Mouse (Mus musculus) intestine, embryonic 15.5 days (tissue): ENCODE measurements at regions not wholly inside any gene's neighbourhood (a gene's known extent, or its start where the extent isn't known, plus 50 kb on each side); places are given as distances from the start of the nearest gene placed in this dataset.

ENCODE experiments used
- ATAC-seq: fragments of 200-750 bp; cut with Nextera tagmentation; 2 replicates; pipeline ENCODE4 v1.8.0; 2017; ENCODE audit warnings: moderate TSS enrichment, moderate library complexity
- H3K27ac ChIP-seq: fragments of 300-500 bp; sonication (generic); 2 replicates; pipeline ENCODE4 v1.5.1; 2015; ENCODE audit warnings: mild to moderate bottlenecking, inconsistent platforms
- H3K27me3 ChIP-seq: fragments of 300-500 bp; sonication (generic); replicated peaks from 2 replicates; pipeline ENCODE4 v1.6.1; 2015; ENCODE audit warnings: inconsistent platforms
- H3K36me3 ChIP-seq: fragments of 300-500 bp; sonication (generic); 2 replicates; pipeline ENCODE4 v1.6.1; 2015; ENCODE audit warnings: inconsistent platforms
- H3K4me1 ChIP-seq: fragments of 300-500 bp; sonication (generic); replicated peaks from 2 replicates; pipeline ENCODE4 v1.6.1; 2015; ENCODE audit warnings: inconsistent platforms
- H3K4me2 ChIP-seq: fragments of 300-500 bp; sonication (generic); replicated peaks from 2 replicates; pipeline ENCODE4 v1.6.1; 2015; ENCODE audit warnings: mild to moderate bottlenecking, inconsistent platforms
- H3K4me3 ChIP-seq: fragments of 300-500 bp; sonication (generic); replicated peaks from 2 replicates; pipeline ENCODE4 v1.5.1; 2015; ENCODE audit warnings: inconsistent platforms
- H3K9ac ChIP-seq: fragments of 300-500 bp; sonication (generic); 2 replicates; pipeline ENCODE4 v1.6.1; 2015; ENCODE audit warnings: inconsistent platforms
- H3K9me3 ChIP-seq: fragments of 300-500 bp; sonication (generic); 2 replicates; pipeline ENCODE4 v1.6.1; 2016; ENCODE audit warnings: inconsistent platforms
- WGBS: fragments of 180-500 bp; shearing (Covaris S2); methylation state at CpG from one replicate; pipeline ENCODE4 v1.1.7; 2015; 5-methylcytosine and 5-hydroxymethylcytosine counted together

DNA sequence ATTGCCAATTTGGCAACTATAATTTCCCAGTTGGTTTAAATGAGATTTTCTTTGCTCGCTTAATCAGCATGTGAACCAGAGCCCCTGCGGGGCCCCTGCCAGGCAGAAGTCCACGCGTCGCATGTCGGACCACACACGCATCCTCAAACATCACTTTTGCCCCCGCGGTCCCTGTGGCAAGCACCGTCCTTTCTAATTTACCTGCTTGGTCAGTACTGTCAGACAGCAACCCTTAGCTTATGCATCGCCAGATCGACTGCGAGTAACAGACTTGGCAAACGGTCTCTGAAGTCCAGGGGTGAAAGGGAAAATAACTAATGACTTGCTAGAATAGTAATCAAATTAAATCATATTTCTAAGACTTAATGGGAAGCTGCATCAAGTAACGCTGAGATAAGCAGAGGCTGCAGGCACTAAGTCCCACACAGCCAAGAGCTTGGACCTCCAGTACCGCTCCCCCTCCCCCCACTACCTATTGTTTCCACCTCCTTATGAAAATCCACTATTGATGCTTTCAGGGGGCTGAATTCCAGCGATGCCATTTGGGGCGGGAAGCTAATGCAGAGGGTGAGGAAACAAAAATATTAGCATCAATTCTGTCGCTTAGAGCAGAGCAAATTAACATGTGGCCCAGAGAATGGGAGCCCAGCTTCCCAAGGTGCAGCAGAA is 142.0 kb upstream of the Cntnap4 start:
- Histone ChIP-seq H3K36me3 (no peaks in the 10 kb centered on the region), H3K9ac (no peak overlapping the region)
- 64% methylated on average over 19 of the region's 19 CpGs for WGBS

GRCm38 (mm10) chr8:112411968-112412367 is 157.9 kb upstream of the Cntnap4 start:
- 88% methylated on average over 5 of the region's 5 CpGs for WGBS
- H3K4me1 ChIP-seq = no peaks in the 10 kb centered on the region
- no peak overlapping the region for H3K9ac ChIP-seq
- ATAC-seq = no peak
- H3K4me2 ChIP-seq = no peak overlapping the region
- H3K27me3 ChIP-seq = no peaks in the 10 kb centered on the region
- H3K9me3 ChIP-seq = no peaks in the 10 kb centered on the region
- H3K27ac ChIP-seq = no peak overlapping the region
- no peak overlapping the region for H3K4me3 ChIP-seq
- no peaks in the 10 kb centered on the region for H3K36me3 ChIP-seq

More for the DNA sequence above, 142.0 kb upstream of the Cntnap4 start:
- no peak overlapping the region for H3K27ac ChIP-seq
- H3K27me3 ChIP-seq = no peaks in the 10 kb centered on the region
- no peak overlapping the region for H3K4me2 ChIP-seq
- H3K4me1 ChIP-seq = no peaks in the 10 kb centered on the region
- no peak for ATAC-seq
- no peak overlapping the region for H3K4me3 ChIP-seq
- no peaks in the 10 kb centered on the region for H3K9me3 ChIP-seq

GRCm38 (mm10) chr8:112411213-112411612 is 158.6 kb upstream of the Cntnap4 start:
- Histone ChIP-seq H3K9ac (no peak overlapping the region), H3K4me2 (no peak overlapping the region), H3K27me3 (no peaks in the 10 kb centered on the region), H3K36me3 (no peaks in the 10 kb centered on the region), H3K4me3 (no peak overlapping the region), H3K9me3 (no peaks in the 10 kb centered on the region), H3K4me1 (no peaks in the 10 kb centered on the region), H3K27ac (no peak overlapping the region)
- no peak for ATAC-seq
- 16% methylated on average over 6 of the region's 6 CpGs for WGBS

GRCm38 (mm10) chr8:112408211-112408735 is 161.6 kb upstream of the Cntnap4 start:
- Histone ChIP-seq H3K4me3 (no peak overlapping the region), H3K27me3 (no peaks in the 10 kb centered on the region), H3K4me1 (no peaks in the 10 kb centered on the region), H3K27ac (no peak overlapping the region), H3K36me3 (no peaks in the 10 kb centered on the region), H3K9ac (no peak overlapping the region), H3K4me2 (no peak overlapping the region), H3K9me3 (no peaks in the 10 kb centered on the region)
- WGBS = 78% methylated on average over 9 of the region's 9 CpGs
- no peak for ATAC-seq

DNA sequence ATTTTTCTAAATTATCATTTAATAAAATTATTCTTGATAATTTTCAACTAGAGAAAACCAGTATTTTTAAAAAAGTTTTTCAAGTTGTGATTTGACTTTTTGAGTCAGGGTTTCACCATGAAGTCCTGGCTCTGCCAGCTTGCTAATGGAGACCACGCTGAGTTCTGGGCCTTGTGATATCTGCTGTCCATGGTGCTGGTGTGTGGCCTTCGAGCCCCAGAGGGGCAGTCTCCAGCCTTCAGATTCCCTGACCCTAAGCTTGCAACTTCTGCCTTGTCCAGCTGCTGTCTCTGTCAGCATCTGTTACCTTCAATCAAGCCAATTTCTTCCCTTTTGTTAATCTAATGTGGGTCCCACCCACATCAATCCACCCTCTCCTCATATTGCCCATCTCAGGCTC is 165.8 kb upstream of the Cntnap4 start:
- Histone ChIP-seq H3K27me3 (no peaks in the 10 kb centered on the region), H3K27ac (no peak overlapping the region), H3K9ac (no peak overlapping the region), H3K4me2 (no peak overlapping the region), H3K4me1 (no peaks in the 10 kb centered on the region), H3K36me3 (no peaks in the 10 kb centered on the region), H3K9me3 (no peaks in the 10 kb centered on the region), H3K4me3 (no peak overlapping the region)
- ATAC-seq = no peak
- WGBS = 7% methylated on average over 2 of the region's 2 CpGs

- Histone ChIP-seq H3K27me3 (no peaks in the 10 kb centered on the region), H3K4me2 (no peak overlapping the region), H3K4me1 (no peaks in the 10 kb centered on the region), H3K27ac (no peak overlapping the region), H3K9ac (no peak overlapping the region), H3K36me3 (no peaks in the 10 kb centered on the region), H3K9me3 (no peaks in the 10 kb centered on the region), H3K4me3 (no peak overlapping the region)
- WGBS = 31% methylated on average over 2 of the region's 2 CpGs
- ATAC-seq = no peak
These were observed 172.4 kb upstream of the Cntnap4 start for GRCm38 (mm10) chr8:112397438-112397837.

DNA sequence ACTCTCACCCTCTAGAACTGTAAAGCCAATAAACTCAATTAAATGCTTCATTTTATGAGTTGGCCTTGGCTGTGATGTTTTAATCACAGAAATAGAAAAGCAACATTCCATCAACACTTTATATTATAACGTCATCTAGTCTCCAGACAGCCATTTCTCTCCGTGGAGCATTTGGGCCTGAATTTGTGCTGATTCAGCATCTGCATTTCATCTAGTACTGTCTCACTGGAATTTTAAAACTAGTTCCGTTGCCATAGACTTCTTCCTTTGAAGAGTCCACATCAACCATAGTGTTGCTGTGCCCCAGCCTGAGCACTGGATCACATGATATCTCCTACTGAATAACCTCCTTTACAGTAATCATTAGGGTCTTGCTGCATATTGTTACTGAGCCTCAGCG is 179.7 kb upstream of the Cntnap4 start:
- ATAC-seq = no peak

DNA sequence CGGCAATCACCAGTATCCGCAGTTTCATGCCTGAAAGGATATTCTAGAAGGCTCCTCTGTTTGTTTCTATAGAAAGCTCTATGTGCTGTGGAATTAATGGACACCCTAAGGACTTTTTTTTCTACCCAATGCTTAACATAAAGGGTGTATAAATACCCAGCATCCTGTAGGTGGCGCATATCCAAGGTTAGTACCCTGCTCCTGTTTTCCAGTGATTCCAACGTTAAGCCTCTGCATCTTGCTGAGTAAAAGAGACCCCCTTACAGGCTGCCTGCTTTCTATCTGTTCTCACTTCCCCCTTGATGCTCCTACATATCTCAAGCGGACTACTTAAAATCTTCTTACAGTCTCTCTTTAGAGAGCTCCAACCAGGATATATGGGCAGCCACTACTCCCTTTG is 221.5 kb upstream of the Cntnap4 start:
- Histone ChIP-seq H3K27me3 (no peaks in the 10 kb centered on the region), H3K9me3 (no peaks in the 10 kb centered on the region), H3K27ac (no peak overlapping the region), H3K4me1 (no peaks in the 10 kb centered on the region), H3K4me3 (no peak overlapping the region), H3K9ac (no peak overlapping the region), H3K36me3 (no peaks in the 10 kb centered on the region), H3K4me2 (no peak overlapping the region)
- no peak for ATAC-seq
- 29% methylated on average over 5 of the region's 5 CpGs for WGBS

More for the DNA sequence above, 179.7 kb upstream of the Cntnap4 start:
- Histone ChIP-seq H3K4me2 (no peak overlapping the region), H3K4me1 (no peaks in the 10 kb centered on the region), H3K9ac (no peak overlapping the region), H3K27me3 (no peaks in the 10 kb centered on the region), H3K36me3 (no peaks in the 10 kb centered on the region), H3K27ac (no peak overlapping the region), H3K9me3 (no peaks in the 10 kb centered on the region), H3K4me3 (no peak overlapping the region)
- WGBS = 81% methylated on average over 4 of the region's 4 CpGs

DNA sequence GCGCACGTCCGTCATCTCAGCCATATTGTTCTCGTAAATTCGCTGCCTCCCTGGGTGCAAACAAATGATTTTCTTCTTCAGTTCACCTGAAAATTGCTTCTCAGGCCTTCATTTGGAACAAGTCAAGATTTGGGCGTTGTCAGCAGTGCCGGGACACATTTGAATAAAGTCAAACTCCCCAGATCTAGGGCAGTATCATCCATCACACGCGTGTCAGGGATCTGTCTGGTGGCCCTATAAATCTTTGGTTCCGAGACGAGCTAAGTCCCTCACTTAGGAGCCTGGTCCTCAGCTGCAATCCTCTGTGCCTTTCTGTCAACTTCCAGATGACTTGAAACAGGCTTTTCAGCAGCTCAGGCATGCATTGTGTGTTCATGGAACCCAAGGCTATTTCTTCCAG is 236.7 kb upstream of the Cntnap4 start:
- Histone ChIP-seq H3K4me3 (no peak overlapping the region), H3K4me2 (no peak overlapping the region), H3K9ac (no peak overlapping the region), H3K27ac (no peak overlapping the region), H3K27me3 (no peaks in the 10 kb centered on the region), H3K9me3 (no peaks in the 10 kb centered on the region), H3K36me3 (no peaks in the 10 kb centered on the region), H3K4me1 (no peaks in the 10 kb centered on the region)
- 58% methylated on average over 11 of the region's 11 CpGs for WGBS
- no peak for ATAC-seq

DNA sequence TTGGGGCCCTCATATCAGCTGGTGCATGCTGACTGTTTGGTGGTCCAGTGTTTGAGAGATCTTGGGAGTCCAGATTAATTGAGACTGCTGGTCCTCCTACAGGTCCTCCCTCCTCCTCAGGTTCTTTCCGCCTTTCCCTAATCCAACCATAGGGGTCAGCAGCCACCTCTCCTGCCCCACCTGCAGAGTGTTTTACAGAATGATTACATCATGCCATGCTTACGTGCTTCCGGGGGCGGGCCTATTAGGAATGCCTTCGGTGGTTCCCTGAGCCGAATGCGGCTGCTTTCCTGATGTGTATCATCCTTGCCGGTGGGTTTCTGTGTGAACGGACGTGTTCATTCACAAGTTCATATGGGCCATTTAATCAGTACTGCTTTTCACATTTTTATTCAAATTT is 237.8 kb upstream of the Cntnap4 start:
- Histone ChIP-seq H3K4me1 (no peaks in the 10 kb centered on the region), H3K4me2 (no peak overlapping the region), H3K36me3 (no peaks in the 10 kb centered on the region), H3K27me3 (no peaks in the 10 kb centered on the region), H3K9me3 (no peaks in the 10 kb centered on the region), H3K27ac (no peak overlapping the region), H3K4me3 (no peak overlapping the region), H3K9ac (no peak overlapping the region)
- no peak for ATAC-seq
- WGBS = 74% methylated on average over 10 of the region's 10 CpGs

- no peak overlapping the region for H3K27ac ChIP-seq
- no peaks in the 10 kb centered on the region for H3K36me3 ChIP-seq
- no peaks in the 10 kb centered on the region for H3K4me1 ChIP-seq
- no peak overlapping the region for H3K4me2 ChIP-seq
- 60% methylated on average over 3 of the region's 3 CpGs for WGBS
- ATAC-seq = no peak
- H3K9ac ChIP-seq = no peak overlapping the region
- no peak overlapping the region for H3K4me3 ChIP-seq
- H3K27me3 ChIP-seq = no peaks in the 10 kb centered on the region
- no peaks in the 10 kb centered on the region for H3K9me3 ChIP-seq
These were observed 260.0 kb upstream of the Cntnap4 start for GRCm38 (mm10) chr8:112309816-112310215.

- Histone ChIP-seq H3K4me3 (no peak overlapping the region), H3K4me1 (no peaks in the 10 kb centered on the region), H3K9ac (no peak overlapping the region), H3K4me2 (no peak overlapping the region), H3K36me3 (no peaks in the 10 kb centered on the region), H3K9me3 (no peaks in the 10 kb centered on the region), H3K27ac (no peak overlapping the region), H3K27me3 (no peaks in the 10 kb centered on the region)
- no peak for ATAC-seq
- 74% methylated on average over 6 of the region's 6 CpGs for WGBS
These were observed 261.5 kb upstream of the Cntnap4 start for GRCm38 (mm10) chr8:112308354-112308753.

- no peak overlapping the region for H3K4me3 ChIP-seq
- no peak overlapping the region for H3K4me2 ChIP-seq
- no peak overlapping the region for H3K9ac ChIP-seq
- WGBS = 78% methylated on average over 8 of the region's 8 CpGs
- no peaks in the 10 kb centered on the region for H3K4me1 ChIP-seq
- ATAC-seq = no peak
- H3K27me3 ChIP-seq = no peaks in the 10 kb centered on the region
- no peak overlapping the region for H3K27ac ChIP-seq
- H3K36me3 ChIP-seq = no peaks in the 10 kb centered on the region
- no peaks in the 10 kb centered on the region for H3K9me3 ChIP-seq
These were observed 272.8 kb upstream of the Cntnap4 start for GRCm38 (mm10) chr8:112297021-112297420.
